Mouse (Mus musculus): ENCODE data around the gene Amot. TPM values are rescaled to one million over a fixed set of nuclear protein-coding genes. Genes with fewer than 3 reads are reported as not detected.

The Amot gene
- polyA plus RNA-seq, 1 experiment from 2014 or later = 78.5 TPM

GRCm38 (mm10) chrX:145490821-145491220 lies 14.2 kb downstream of the Amot start:
- DNase-seq (ENCODE audit: low spot score) (no peak), ATAC-seq (ENCODE audit: insufficient number of reproducible peaks, low FRiP score, low TSS enrichment, low read depth) (no peak)
- H3K4me2 ChIP-seq (ENCODE audit: low read depth, severe bottlenecking) = no peak overlapping the region
- H3K9ac ChIP-seq (ENCODE audit: low read length) = no peak overlapping the region
- no peaks in the 10 kb centered on the region for H3K9me3 ChIP-seq (ENCODE audit: control insufficient read depth, low read length)
- no peaks in the 10 kb centered on the region for H3K27me3 ChIP-seq (ENCODE audit: control insufficient read depth, insufficient read depth, low read length)
- H3K4me3 ChIP-seq (ENCODE audit: low read depth, low read length) = no peak overlapping the region
- no peak overlapping the region for H3K27ac ChIP-seq (replicated peaks; ENCODE audit: low read depth, low read length)
- no peaks in the 10 kb centered on the region for H3K36me3 ChIP-seq (ENCODE audit: control insufficient read depth, insufficient read depth, low read length)
- H3K4me1 ChIP-seq (ENCODE audit: control insufficient read depth, insufficient read depth, low read length) = no peaks in the 10 kb centered on the region
- 88% methylated on average over 1 of the region's 1 CpGs for WGBS

- ATAC-seq (ENCODE audit: insufficient number of reproducible peaks, low FRiP score, low TSS enrichment, low read depth) = no peak
- Histone ChIP-seq H3K27me3 (ENCODE audit: control insufficient read depth, insufficient read depth, low read length) (no peaks in the 10 kb centered on the region), H3K36me3 (ENCODE audit: control insufficient read depth, insufficient read depth, low read length) (no peaks in the 10 kb centered on the region), H3K9me3 (ENCODE audit: control insufficient read depth, low read length) (no peaks in the 10 kb centered on the region), H3K27ac (replicated peaks; ENCODE audit: low read depth, low read length) (no peak overlapping the region), H3K4me1 (ENCODE audit: control insufficient read depth, insufficient read depth, low read length) (no peaks in the 10 kb centered on the region), H3K4me3 (ENCODE audit: low read depth, low read length) (no peak overlapping the region), H3K9ac (ENCODE audit: low read length) (no peak overlapping the region), H3K4me2 (ENCODE audit: low read depth, severe bottlenecking) (no peak overlapping the region)
- 77% methylated on average over 3 of the region's 3 CpGs for WGBS
- no peak for DNase-seq (ENCODE audit: low spot score)
Observed at GRCm38 (mm10) chrX:145490417-145490816, 14.6 kb downstream of the Amot start.

GRCm38 (mm10) chrX:145489950-145490349 lies 15.0 kb downstream of the Amot start:
- H3K4me2 ChIP-seq (ENCODE audit: low read depth, severe bottlenecking) = no peak overlapping the region
- no peaks in the 10 kb centered on the region for H3K4me1 ChIP-seq (ENCODE audit: control insufficient read depth, insufficient read depth, low read length)
- ATAC-seq (ENCODE audit: insufficient number of reproducible peaks, low FRiP score, low TSS enrichment, low read depth) (no peak), DNase-seq (ENCODE audit: low spot score) (no peak)
- H3K9me3 ChIP-seq (ENCODE audit: control insufficient read depth, low read length) = no peaks in the 10 kb centered on the region
- 84% methylated on average over 5 of the region's 5 CpGs for WGBS
- H3K27ac ChIP-seq (replicated peaks; ENCODE audit: low read depth, low read length) = no peak overlapping the region
- no peak overlapping the region for H3K4me3 ChIP-seq (ENCODE audit: low read depth, low read length)
- no peak overlapping the region for H3K9ac ChIP-seq (ENCODE audit: low read length)
- no peaks in the 10 kb centered on the region for H3K27me3 ChIP-seq (ENCODE audit: control insufficient read depth, insufficient read depth, low read length)
- H3K36me3 ChIP-seq (ENCODE audit: control insufficient read depth, insufficient read depth, low read length) = no peaks in the 10 kb centered on the region

- 69% methylated on average over 4 of the region's 4 CpGs for WGBS
- Histone ChIP-seq H3K4me1 (ENCODE audit: control insufficient read depth, insufficient read depth, low read length) (no peaks in the 10 kb centered on the region), H3K9me3 (ENCODE audit: control insufficient read depth, low read length) (no peaks in the 10 kb centered on the region), H3K36me3 (ENCODE audit: control insufficient read depth, insufficient read depth, low read length) (no peaks in the 10 kb centered on the region), H3K9ac (ENCODE audit: low read length) (no peak overlapping the region), H3K27me3 (ENCODE audit: control insufficient read depth, insufficient read depth, low read length) (no peaks in the 10 kb centered on the region), H3K4me3 (ENCODE audit: low read depth, low read length) (no peak overlapping the region), H3K27ac (replicated peaks; ENCODE audit: low read depth, low read length) (no peak overlapping the region), H3K4me2 (ENCODE audit: low read depth, severe bottlenecking) (no peak overlapping the region)
- no peak for DNase-seq (ENCODE audit: low spot score)
- ATAC-seq (ENCODE audit: insufficient number of reproducible peaks, low FRiP score, low TSS enrichment, low read depth) = no peak
Observed at GRCm38 (mm10) chrX:145485495-145485894, 19.5 kb downstream of the Amot start.

- 89% methylated on average over 7 of the region's 7 CpGs for WGBS
- DNase-seq (ENCODE audit: low spot score) (no peak), ATAC-seq (ENCODE audit: insufficient number of reproducible peaks, low FRiP score, low TSS enrichment, low read depth) (no peak)
- no peak overlapping the region for H3K4me3 ChIP-seq (ENCODE audit: low read depth, low read length)
- no peaks in the 10 kb centered on the region for H3K27me3 ChIP-seq (ENCODE audit: control insufficient read depth, insufficient read depth, low read length)
- H3K4me2 ChIP-seq (ENCODE audit: low read depth, severe bottlenecking) = no peak overlapping the region
- no peak overlapping the region for H3K27ac ChIP-seq (replicated peaks; ENCODE audit: low read depth, low read length)
- H3K4me1 ChIP-seq (ENCODE audit: control insufficient read depth, insufficient read depth, low read length) = no peaks in the 10 kb centered on the region
- H3K9ac ChIP-seq (ENCODE audit: low read length) = no peak overlapping the region
- H3K9me3 ChIP-seq (ENCODE audit: control insufficient read depth, low read length) = no peaks in the 10 kb centered on the region
- no peaks in the 10 kb centered on the region for H3K36me3 ChIP-seq (ENCODE audit: control insufficient read depth, insufficient read depth, low read length)
Observed at GRCm38 (mm10) chrX:145483486-145484055, 21.4 kb downstream of the Amot start.

GRCm38 (mm10) chrX:145482383-145482782 lies 22.6 kb downstream of the Amot start:
- 87% methylated on average over 5 of the region's 5 CpGs for WGBS
- H3K36me3 ChIP-seq (ENCODE audit: control insufficient read depth, insufficient read depth, low read length) = no peaks in the 10 kb centered on the region

GRCm38 (mm10) chrX:145479942-145480341 lies 25.0 kb downstream of the Amot start:
- H3K4me3 ChIP-seq (ENCODE audit: low read depth, low read length) = no peak overlapping the region
- 88% methylated on average over 10 of the region's 10 CpGs for WGBS
- H3K9me3 ChIP-seq (ENCODE audit: control insufficient read depth, low read length) = no peaks in the 10 kb centered on the region
- no peak overlapping the region for H3K4me2 ChIP-seq (ENCODE audit: low read depth, severe bottlenecking)
- H3K9ac ChIP-seq (ENCODE audit: low read length) = no peak overlapping the region
- no peak for DNase-seq (ENCODE audit: low spot score)
- H3K27me3 ChIP-seq (ENCODE audit: control insufficient read depth, insufficient read depth, low read length) = no peaks in the 10 kb centered on the region
- no peak for ATAC-seq (ENCODE audit: insufficient number of reproducible peaks, low FRiP score, low TSS enrichment, low read depth)
- H3K4me1 ChIP-seq (ENCODE audit: control insufficient read depth, insufficient read depth, low read length) = no peaks in the 10 kb centered on the region
- H3K36me3 ChIP-seq (ENCODE audit: control insufficient read depth, insufficient read depth, low read length) = no peaks in the 10 kb centered on the region; the same call in 1 of the 2 replicates
- no peak overlapping the region for H3K27ac ChIP-seq (replicated peaks; ENCODE audit: low read depth, low read length)

More at GRCm38 (mm10) chrX:145482383-145482782, 22.6 kb downstream of the Amot start:
- H3K4me1 ChIP-seq (ENCODE audit: control insufficient read depth, insufficient read depth, low read length) = no peaks in the 10 kb centered on the region
- H3K4me2 ChIP-seq (ENCODE audit: low read depth, severe bottlenecking) = no peak overlapping the region
- ATAC-seq (ENCODE audit: insufficient number of reproducible peaks, low FRiP score, low TSS enrichment, low read depth) = no peak
- H3K27me3 ChIP-seq (ENCODE audit: control insufficient read depth, insufficient read depth, low read length) = no peaks in the 10 kb centered on the region
- DNase-seq (ENCODE audit: low spot score) = no peak
- H3K4me3 ChIP-seq (ENCODE audit: low read depth, low read length) = no peak overlapping the region
- H3K27ac ChIP-seq (replicated peaks; ENCODE audit: low read depth, low read length) = no peak overlapping the region
- no peaks in the 10 kb centered on the region for H3K9me3 ChIP-seq (ENCODE audit: control insufficient read depth, low read length)
- H3K9ac ChIP-seq (ENCODE audit: low read length) = no peak overlapping the region

- no peak overlapping the region for H3K4me3 ChIP-seq (ENCODE audit: low read depth, low read length)
- WGBS = 80% methylated on average over 3 of the region's 3 CpGs
- H3K4me2 ChIP-seq (ENCODE audit: low read depth, severe bottlenecking) = no peak overlapping the region
- no peaks in the 10 kb centered on the region for H3K27me3 ChIP-seq (ENCODE audit: control insufficient read depth, insufficient read depth, low read length)
- no peaks in the 10 kb centered on the region for H3K4me1 ChIP-seq (ENCODE audit: control insufficient read depth, insufficient read depth, low read length)
- H3K9ac ChIP-seq (ENCODE audit: low read length) = no peak overlapping the region
- no peak overlapping the region for H3K27ac ChIP-seq (replicated peaks; ENCODE audit: low read depth, low read length)
- H3K36me3 ChIP-seq (ENCODE audit: control insufficient read depth, insufficient read depth, low read length) = no peaks in the 10 kb centered on the region; the same call in 1 of the 2 replicates
- no peaks in the 10 kb centered on the region for H3K9me3 ChIP-seq (ENCODE audit: control insufficient read depth, low read length)
- no peak for DNase-seq (ENCODE audit: low spot score)
- no peak for ATAC-seq (ENCODE audit: insufficient number of reproducible peaks, low FRiP score, low TSS enrichment, low read depth)
Observed at GRCm38 (mm10) chrX:145477725-145478194, 27.2 kb downstream of the Amot start.
